Mouse (Mus musculus) heart, adult 2 months (tissue): ENCODE measurements at regions not wholly inside any gene's neighbourhood (a gene's known extent, or its start where the extent isn't known, plus 50 kb on each side); places are given as distances from the start of the nearest gene placed in this dataset.

Experiments used
- CTCF ChIP-seq: fragments of 200-600 bp; IDR thresholded peaks from 2 replicates; pipeline ENCODE4 v1.8.1; 2022; ENCODE audit warnings: antibody characterized with exemption, mild to moderate bottlenecking, moderate library complexity
- EP300 ChIP-seq: fragments of 200-500 bp; IDR thresholded peaks from 2 replicates; pipeline ENCODE4 v1.6.1; 2011; ENCODE audit warnings: low read depth, low read length, control low read depth; ENCODE audit not compliant: insufficient read depth
- POLR2A ChIP-seq: fragments of 200-500 bp; IDR thresholded peaks from 2 replicates; pipeline ENCODE4 v1.6.1; 2011; ENCODE audit warnings: mild to moderate bottlenecking, low read depth, low read length, control low read depth; ENCODE audit not compliant: insufficient read depth

- TF ChIP-seq CTCF (no peak), POLR2A (no peak), EP300 (no peak)
Measured at GRCm38 (mm10) chr14:71799861-71800260, 691.8 kb downstream of the Gm9195 start.
